In the genomic region with DNA sequence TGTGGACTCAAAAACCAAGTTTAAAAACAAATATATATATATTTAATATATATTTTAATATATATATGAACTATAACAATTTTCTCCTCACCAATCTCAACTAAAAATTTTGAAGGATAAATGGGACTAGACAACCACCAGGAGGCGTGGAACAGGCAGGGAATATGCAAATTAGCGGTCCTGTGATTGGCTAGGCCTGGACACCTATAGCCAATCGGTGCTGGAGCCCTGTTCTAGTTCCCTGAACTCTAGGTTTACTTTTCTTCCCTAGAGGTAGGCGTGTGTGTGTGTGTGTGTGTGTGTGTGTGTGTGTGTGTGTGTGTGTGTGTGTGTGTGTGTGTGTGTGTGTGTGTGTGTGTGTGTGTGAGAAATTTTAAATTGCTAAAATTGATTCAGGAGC, we compare ENCODE assay signal across 18 mouse cellular contexts.
DNase-seq lines count a peak whose midpoint lies in the region; ATAC-seq and TF ChIP-seq lines count a peak whose summit lies in the region.
"Had no signal": no experiment of that assay in that cellular context is flagged by ENCODE, and none has a peak within 500 bp of the region (broad histone marks: within the 10 kb centered on the region; RNA-seq: fewer than 3 reads in every experiment).

No protein-coding gene starts in this region.

- H3K4me3 ChIP-seq in lung, postnatal 0 days (ENCODE audit: low read depth, low read length): no peak overlapping the region
- H3K4me3 ChIP-seq in liver, embryonic 11.5 days (ENCODE audit: low read depth, low read length): no peak overlapping the region
- H3K4me3 ChIP-seq: embryonic facial prominence, embryonic 15.5 days; forebrain, embryonic 12.5 days; heart, embryonic 12.5 days; hindbrain, embryonic 12.5 days had no signal

- H3K4me1 ChIP-seq in lung, postnatal 0 days (ENCODE audit: insufficient read depth, low read depth, low read length): no peaks in the 10 kb centered on the region
- H3K4me1 ChIP-seq in liver, embryonic 11.5 days (replicated peaks; ENCODE audit: control insufficient read depth, insufficient read depth, low read length): no peaks in the 10 kb centered on the region
- H3K4me1 ChIP-seq: embryonic facial prominence, embryonic 15.5 days; forebrain, embryonic 12.5 days had no signal

- no peaks in the 10 kb centered on the region for H3K9me3 ChIP-seq in lung, postnatal 0 days (ENCODE audit: low read length)
- no peaks in the 10 kb centered on the region for H3K9me3 ChIP-seq in liver, embryonic 11.5 days (ENCODE audit: control insufficient read depth, low read length)
- H3K9me3 ChIP-seq: embryonic facial prominence, embryonic 15.5 days; forebrain, embryonic 12.5 days; hindbrain, embryonic 12.5 days had no signal

- no peak for TF ChIP-seq EP300 in lung, postnatal 0 days (IDR thresholded peaks at IDR 0.05)

- H3K36me3 ChIP-seq in lung, postnatal 0 days (ENCODE audit: insufficient read depth, low read length): no peaks in the 10 kb centered on the region
- H3K36me3 ChIP-seq in liver, embryonic 11.5 days (ENCODE audit: control insufficient read depth, insufficient read depth, low read length): no peaks in the 10 kb centered on the region
- H3K36me3 ChIP-seq: embryonic facial prominence, embryonic 15.5 days; heart, embryonic 12.5 days had no signal

- H3K9ac ChIP-seq in lung, postnatal 0 days (replicated peaks; ENCODE audit: low read depth): no peak overlapping the region
- H3K9ac ChIP-seq in liver, embryonic 11.5 days (ENCODE audit: low read depth, low read length): no peak overlapping the region
- H3K9ac ChIP-seq: embryonic facial prominence, embryonic 15.5 days; forebrain, embryonic 12.5 days; heart, embryonic 12.5 days; hindbrain, embryonic 12.5 days had no signal

- no peak for TF ChIP-seq CTCF in lung, postnatal 0 days (IDR thresholded peaks at IDR 0.05)
- no peak for TF ChIP-seq CTCF in brain, embryonic 14.5 days (IDR thresholded peaks at IDR 0.05; ENCODE audit: borderline replicate concordance, extremely low read depth, insufficient read depth, insufficient read length)

- no peak overlapping the region for H3K27ac ChIP-seq in lung, postnatal 0 days (ENCODE audit: low read length)
- H3K27ac ChIP-seq in liver, embryonic 11.5 days (ENCODE audit: low read depth, low read length): no peak overlapping the region
- H3K27ac ChIP-seq: embryonic facial prominence, embryonic 15.5 days; forebrain, embryonic 12.5 days; hindbrain, embryonic 12.5 days; stomach, postnatal 0 days had no signal

- no peaks in the 10 kb centered on the region for H3K27me3 ChIP-seq in lung, postnatal 0 days (replicated peaks; ENCODE audit: insufficient read depth, low read length)
- H3K27me3 ChIP-seq in liver, embryonic 11.5 days (replicated peaks; ENCODE audit: control insufficient read depth, insufficient read depth, low read length): no peaks in the 10 kb centered on the region
- H3K27me3 ChIP-seq: embryonic facial prominence, embryonic 15.5 days; forebrain, embryonic 12.5 days; heart, embryonic 12.5 days; hindbrain, embryonic 12.5 days had no signal

- no peak for ATAC-seq in lung, postnatal 0 days
- 0 out of 2 replicates have a peak, but pooled peaks have one; percentile 56 for ATAC-seq in liver, embryonic 11.5 days (replicated peaks; ENCODE audit: low FRiP score)
- ATAC-seq in monocyte, adult 5-6 weeks (replicated peaks; ENCODE audit: insufficient number of reproducible peaks, low FRiP score, low TSS enrichment, poor library complexity, severe bottlenecking): peak; percentile 53; the same call in 1 of the 2 replicates

- intact Hi-C loops in left cerebral cortex, postnatal 10 days (cut with DNase I): no loop called here

- no peak for TF ChIP-seq POLR2A in brain, embryonic 14.5 days (IDR thresholded peaks at IDR 0.05; ENCODE audit: borderline replicate concordance, extremely low read depth, insufficient read depth, insufficient read length, poor library complexity, severe bottlenecking)

- peak; percentile 15 for DNase-seq in lung, postnatal 0 days (ENCODE audit: low spot score)
- no peak for DNase-seq in lung, postnatal 25 days (ENCODE audit: low spot score)
- peak; percentile 7 for DNase-seq in brain, embryonic 14.5 days (ENCODE audit: low read depth)
- no peak for DNase-seq in liver, embryonic 11.5 days (ENCODE audit: low spot score)
- DNase-seq in left cerebral cortex, postnatal 10 days (ENCODE audit: extremely low spot score in 1 of 2, low spot score in 2 of 2): no peak
- no peak for DNase-seq in cerebellum, postnatal 4 days (ENCODE audit: low spot score in 2 of 2)
- DNase-seq: adrenal gland, adult 2 months; cerebellum, adult 9-11 months; gastrocnemius, postnatal 14 days; kidney, adult 11 months; layer of hippocampus, postnatal 36 days; right cerebral cortex, adult 18-20 months had no signal

- H3K4me2 ChIP-seq in lung, postnatal 0 days (replicated peaks; ENCODE audit: low read depth, low read length): no peak overlapping the region
- no peak overlapping the region for H3K4me2 ChIP-seq in liver, embryonic 11.5 days
- H3K4me2 ChIP-seq: embryonic facial prominence, embryonic 15.5 days; forebrain, embryonic 12.5 days; heart, embryonic 12.5 days; hindbrain, embryonic 12.5 days had no signal

- 53% methylated on average over 4 of the region's 4 CpGs for WGBS in lung, postnatal 0 days
- WGBS in liver, embryonic 11.5 days: 41% methylated on average over 3 of the region's 4 CpGs

Comparison
In these comparisons a context has a peak if more than half of its experiments do, and no peak if none do; other contexts are left out.
1. DNase-seq: peak in lung, postnatal 0 days (single experiment) and brain, embryonic 14.5 days (single experiment); none in lung, postnatal 25 days (single experiment), liver, embryonic 11.5 days (single experiment), left cerebral cortex, postnatal 10 days (0 of 2) and cerebellum, postnatal 4 days (0 of 2).